Mouse (Mus musculus) embryonic facial prominence, embryonic 13.5 days (tissue): ENCODE data around the gene Noc3l. TPM values are rescaled to one million over a fixed set of nuclear protein-coding genes. Genes with fewer than 3 reads are reported as not detected.

Experiments used
- ATAC-seq: fragments of 200-750 bp; cut with Nextera tagmentation; 2 replicates; pipeline ENCODE4 v1.8.0; 2017; ENCODE audit warnings: low read depth; ENCODE audit not compliant: insufficient number of reproducible peaks, insufficient read depth, low FRiP score, low TSS enrichment
- H3K27ac ChIP-seq: fragments of 300-500 bp; sonication (generic); 2 replicates; pipeline ENCODE4 v1.5.1; 2015; ENCODE audit warnings: moderate library complexity, mild to moderate bottlenecking, inconsistent platforms
- H3K27me3 ChIP-seq: fragments of 300-500 bp; sonication (generic); 2 replicates; pipeline ENCODE4 v1.6.1; 2015; ENCODE audit warnings: mild to moderate bottlenecking, inconsistent platforms
- H3K36me3 ChIP-seq: fragments of 300-500 bp; sonication (generic); 2 replicates; pipeline ENCODE4 v1.6.1; 2015; ENCODE audit warnings: mild to moderate bottlenecking, inconsistent platforms
- H3K4me1 ChIP-seq: fragments of 300-500 bp; sonication (generic); 2 replicates; pipeline ENCODE4 v1.6.1; 2015; ENCODE audit warnings: inconsistent platforms
- H3K4me2 ChIP-seq: fragments of 300-500 bp; sonication (generic); 2 replicates; pipeline ENCODE4 v1.6.1; 2015; ENCODE audit warnings: moderate library complexity, mild to moderate bottlenecking, inconsistent platforms
- H3K4me3 ChIP-seq: fragments of 300-500 bp; sonication (generic); 2 replicates; pipeline ENCODE4 v1.5.1; 2015; ENCODE audit warnings: mild to moderate bottlenecking, inconsistent platforms
- H3K9ac ChIP-seq: fragments of 300-500 bp; sonication (generic); 2 replicates; pipeline ENCODE4 v1.6.1; 2015; ENCODE audit warnings: mild to moderate bottlenecking, inconsistent platforms
- H3K9me3 ChIP-seq: fragments of 300-500 bp; sonication (generic); 2 replicates; pipeline ENCODE4 v1.6.1; 2016; ENCODE audit warnings: inconsistent platforms
- WGBS: fragments of 180-500 bp; shearing (Covaris S2); methylation state at CpG from one replicate; pipeline ENCODE4 v1.1.7; 2015; ENCODE audit warnings: mixed read lengths; 5-methylcytosine and 5-hydroxymethylcytosine counted together
- polyA plus RNA-seq: library from polyadenylated mRNA; unstranded; fragments of >200 nt; fragmentation: Nextera tagmentation; extraction: Ambion mirVana; gene quantifications from 2 replicates; pipeline ENCODE4 v1.2.1, GENCODE M21; 2015

The Noc3l gene
- polyA plus RNA-seq, 1 experiment from 2014 or later, result 8.1 TPM

GRCm38 (mm10) chr19:38818191-38818590 is 846 bp downstream of the Noc3l start:
- H3K27me3 ChIP-seq, result no peaks in the 10 kb centered on the region
- H3K4me1 ChIP-seq, result peaks cover 10% of the 10 kb centered on the region
- peak overlapping the region; percentile 78 for H3K4me2 ChIP-seq
- no peak for ATAC-seq
- peaks cover 26% of the 10 kb centered on the region for H3K36me3 ChIP-seq
- H3K9ac ChIP-seq, result peak overlapping the region; percentile 86
- WGBS, result 32% methylated on average over 8 of the region's 8 CpGs
- H3K4me3 ChIP-seq, result peak overlapping the region; percentile 87
- H3K27ac ChIP-seq, result no peak overlapping the region
- H3K9me3 ChIP-seq, result no peaks in the 10 kb centered on the region

- Histone ChIP-seq H3K9me3 (no peaks in the 10 kb centered on the region), H3K9ac (no peak overlapping the region), H3K27ac (no peak overlapping the region), H3K4me1 (no peaks in the 10 kb centered on the region), H3K27me3 (no peaks in the 10 kb centered on the region), H3K4me3 (no peak overlapping the region), H3K36me3 (peaks cover 73% of the 10 kb centered on the region), H3K4me2 (no peak overlapping the region)
- ATAC-seq, result no peak
- WGBS, result 91% methylated on average over 6 of the region's 6 CpGs
Measured at GRCm38 (mm10) chr19:38798801-38799200, 20.2 kb downstream of the Noc3l start.

GRCm38 (mm10) chr19:38798291-38798690 is 20.7 kb downstream of the Noc3l start:
- H3K27me3 ChIP-seq, result no peaks in the 10 kb centered on the region
- no peak overlapping the region for H3K9ac ChIP-seq
- no peak overlapping the region for H3K4me2 ChIP-seq
- 92% methylated on average over 1 of the region's 1 CpGs for WGBS
- no peak overlapping the region for H3K4me3 ChIP-seq
- no peak for ATAC-seq
- no peaks in the 10 kb centered on the region for H3K4me1 ChIP-seq
- no peak overlapping the region for H3K27ac ChIP-seq
- peaks cover 74% of the 10 kb centered on the region for H3K36me3 ChIP-seq
- no peaks in the 10 kb centered on the region for H3K9me3 ChIP-seq

- no peaks in the 10 kb centered on the region for H3K4me1 ChIP-seq
- no peak overlapping the region for H3K9ac ChIP-seq
- H3K36me3 ChIP-seq, result peaks cover 75% of the 10 kb centered on the region
- ATAC-seq, result no peak
- H3K4me3 ChIP-seq, result no peak overlapping the region
- WGBS, result 83% methylated on average over 5 of the region's 5 CpGs
- H3K27me3 ChIP-seq, result no peaks in the 10 kb centered on the region
- no peak overlapping the region for H3K27ac ChIP-seq
- no peaks in the 10 kb centered on the region for H3K9me3 ChIP-seq
- no peak overlapping the region for H3K4me2 ChIP-seq
Measured at GRCm38 (mm10) chr19:38796546-38796945, 22.5 kb downstream of the Noc3l start.

- no peak overlapping the region for H3K27ac ChIP-seq
- no peaks in the 10 kb centered on the region for H3K9me3 ChIP-seq
- H3K4me2 ChIP-seq, result no peak overlapping the region
- H3K27me3 ChIP-seq, result no peaks in the 10 kb centered on the region
- no peak for ATAC-seq
- no peak overlapping the region for H3K4me3 ChIP-seq
- H3K9ac ChIP-seq, result no peak overlapping the region
- 93% methylated on average over 7 of the region's 7 CpGs for WGBS
- peaks cover 92% of the 10 kb centered on the region for H3K36me3 ChIP-seq
- no peaks in the 10 kb centered on the region for H3K4me1 ChIP-seq
Measured at GRCm38 (mm10) chr19:38793563-38794045, 25.4 kb downstream of the Noc3l start.

- no peak overlapping the region for H3K27ac ChIP-seq
- H3K4me3 ChIP-seq, result no peak overlapping the region
- H3K36me3 ChIP-seq, result peaks cover 44% of the 10 kb centered on the region
- H3K4me2 ChIP-seq, result no peak overlapping the region
- WGBS, result 84% methylated on average over 6 of the region's 6 CpGs
- no peaks in the 10 kb centered on the region for H3K9me3 ChIP-seq
- no peak overlapping the region for H3K9ac ChIP-seq
- H3K4me1 ChIP-seq, result no peaks in the 10 kb centered on the region
- ATAC-seq, result no peak
- no peaks in the 10 kb centered on the region for H3K27me3 ChIP-seq
Measured at GRCm38 (mm10) chr19:38787756-38788155, 31.3 kb downstream of the Noc3l start.

- H3K4me3 ChIP-seq, result no peak overlapping the region
- 85% methylated on average over 9 of the region's 9 CpGs for WGBS
- H3K27me3 ChIP-seq, result no peaks in the 10 kb centered on the region
- peaks cover 5% of the 10 kb centered on the region for H3K36me3 ChIP-seq
- H3K9ac ChIP-seq, result no peak overlapping the region
- no peak overlapping the region for H3K4me2 ChIP-seq
- H3K4me1 ChIP-seq, result no peaks in the 10 kb centered on the region
- no peaks in the 10 kb centered on the region for H3K9me3 ChIP-seq
- no peak overlapping the region for H3K27ac ChIP-seq
- no peak for ATAC-seq
Measured at GRCm38 (mm10) chr19:38783542-38783941, 35.5 kb downstream of the Noc3l start.

GRCm38 (mm10) chr19:38778805-38779204 is 40.2 kb downstream of the Noc3l start:
- H3K4me1 ChIP-seq, result no peaks in the 10 kb centered on the region
- H3K4me3 ChIP-seq, result no peak overlapping the region
- no peak for ATAC-seq
- WGBS, result 72% methylated on average over 2 of the region's 2 CpGs
- no peak overlapping the region for H3K9ac ChIP-seq
- H3K27ac ChIP-seq, result no peak overlapping the region
- no peaks in the 10 kb centered on the region for H3K36me3 ChIP-seq
- no peaks in the 10 kb centered on the region for H3K9me3 ChIP-seq
- no peak overlapping the region for H3K4me2 ChIP-seq
- no peaks in the 10 kb centered on the region for H3K27me3 ChIP-seq

GRCm38 (mm10) chr19:38775548-38775947 is 43.5 kb downstream of the Noc3l start:
- Histone ChIP-seq H3K27me3 (no peaks in the 10 kb centered on the region), H3K9me3 (no peaks in the 10 kb centered on the region), H3K27ac (no peak overlapping the region), H3K9ac (no peak overlapping the region), H3K4me1 (no peaks in the 10 kb centered on the region), H3K4me2 (no peak overlapping the region), H3K36me3 (no peaks in the 10 kb centered on the region), H3K4me3 (no peak overlapping the region)
- 56% methylated on average over 4 of the region's 4 CpGs for WGBS
- ATAC-seq, result no peak

- Histone ChIP-seq H3K4me1 (no peaks in the 10 kb centered on the region), H3K27me3 (no peaks in the 10 kb centered on the region), H3K4me3 (no peak overlapping the region), H3K4me2 (no peak overlapping the region), H3K9me3 (no peaks in the 10 kb centered on the region), H3K36me3 (no peaks in the 10 kb centered on the region; the same call in 1 of the 2 replicates), H3K9ac (no peak overlapping the region), H3K27ac (no peak overlapping the region)
- no peak for ATAC-seq
- 73% methylated on average over 2 of the region's 2 CpGs for WGBS
Measured at GRCm38 (mm10) chr19:38766306-38766705, 52.7 kb downstream of the Noc3l start.

GRCm38 (mm10) chr19:38760441-38760840 is 58.6 kb downstream of the Noc3l start:
- Histone ChIP-seq H3K4me3 (no peak overlapping the region), H3K4me2 (no peak overlapping the region), H3K4me1 (peaks cover 6% of the 10 kb centered on the region; the same call in 1 of the 2 replicates), H3K27ac (no peak overlapping the region), H3K36me3 (no peaks in the 10 kb centered on the region; the same call in 1 of the 2 replicates), H3K27me3 (no peaks in the 10 kb centered on the region), H3K9ac (no peak overlapping the region), H3K9me3 (no peaks in the 10 kb centered on the region)
- no peak for ATAC-seq
- WGBS, result 58% methylated on average over 3 of the region's 3 CpGs

GRCm38 (mm10) chr19:38758685-38759472 is 60.2 kb downstream of the Noc3l start:
- no peak for ATAC-seq
- H3K4me3 ChIP-seq, result no peak overlapping the region
- H3K4me1 ChIP-seq, result peaks cover 6% of the 10 kb centered on the region; the same call in 1 of the 2 replicates
- H3K27me3 ChIP-seq, result no peaks in the 10 kb centered on the region
- H3K9ac ChIP-seq, result no peak overlapping the region
- no peaks in the 10 kb centered on the region for H3K9me3 ChIP-seq
- H3K36me3 ChIP-seq, result no peaks in the 10 kb centered on the region; the same call in 1 of the 2 replicates
- no peak overlapping the region for H3K4me2 ChIP-seq
- WGBS, result 55% methylated on average over 7 of the region's 7 CpGs
- H3K27ac ChIP-seq, result no peak overlapping the region
